Mouse (Mus musculus): ENCODE results near the gene Chtf18.

DNA sequence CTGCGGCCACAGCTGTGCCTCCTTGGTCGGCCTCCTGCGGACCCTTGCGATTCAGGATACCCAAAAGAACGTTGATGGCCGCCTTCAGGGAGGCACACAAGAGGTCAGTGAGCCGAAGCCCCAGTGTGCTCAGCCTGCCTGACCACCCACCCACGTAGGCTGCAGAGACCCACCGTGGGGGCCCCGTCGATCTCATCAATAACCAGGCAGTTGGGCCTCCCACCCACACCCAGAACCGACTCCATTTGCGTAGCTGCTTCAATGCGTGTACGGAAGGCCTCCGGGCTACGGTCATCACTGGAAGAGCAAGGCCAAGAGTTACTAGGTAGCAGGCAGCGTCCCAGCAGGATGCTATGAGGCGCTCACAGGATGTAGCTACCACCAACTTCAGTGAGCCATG, 3.7 kb downstream of the Chtf18 start:
- TF ChIP-seq CTCF (IDR thresholded peaks at IDR 0.05; ENCODE audit: low read depth, low read length) (no peak), GATA1 (IDR thresholded peaks at IDR 0.05; ENCODE audit: borderline replicate concordance, low read length) (no peak), POLR2AphosphoS5 (IDR thresholded peaks at IDR 0.05; ENCODE audit: insufficient replicate concordance, low read depth, low read length) (no peak)
